Mouse (Mus musculus): ENCODE measurements at regions not wholly inside any gene's neighbourhood (a gene's known extent, or its start where the extent isn't known, plus 50 kb on each side); places are given as distances from the start of the nearest gene placed in this dataset.

- DNase-seq = no peak
- TF ChIP-seq CTCF (IDR thresholded peaks at IDR 0.05) (peak; percentile 11), EP300 (IDR thresholded peaks at IDR 0.05; ENCODE audit: insufficient read depth, low read depth, low read length) (no peak)
- Histone ChIP-seq H3K27ac (no peak overlapping the region), H3K9ac (ENCODE audit: low read depth, low read length) (no peak overlapping the region), H3K4me3 (no peak overlapping the region), H3K4me1 (ENCODE audit: control insufficient read depth, insufficient read depth, low read length) (peaks cover 1% of the 10 kb centered on the region; the same call in 1 of the 2 replicates), H3K27me3 (ENCODE audit: control insufficient read depth, insufficient read depth, low read length) (no peaks in the 10 kb centered on the region), H3K36me3 (ENCODE audit: control insufficient read depth, insufficient read depth, low read length) (no peaks in the 10 kb centered on the region), H3K79me2 (replicated peaks; ENCODE audit: control insufficient read depth, insufficient read depth, low read length) (no peaks in the 10 kb centered on the region)
- intact Hi-C loops (cut with DNase I) = loop anchor here (5.0 kb wide), 2 partner anchors 100 to 1195 kb away; no protein-coding TSS in a partner anchor
- 69% methylated on average over 8 of the region's 8 CpGs for WGBS
Observed at GRCm38 (mm10) chr4:106227428-106227827, 88.6 kb upstream of the Usp24 start.

GRCm38 (mm10) chr4:106228534-106228933 lies 87.5 kb upstream of the Usp24 start:
- 38% methylated on average over 9 of the region's 9 CpGs for WGBS
- DNase-seq = peak; percentile 67 to 80
- Histone ChIP-seq H3K4me3 (no peak overlapping the region), H3K4me1 (ENCODE audit: control insufficient read depth, insufficient read depth, low read length) (peaks cover 1% of the 10 kb centered on the region; the same call in 1 of the 2 replicates), H3K27me3 (ENCODE audit: control insufficient read depth, insufficient read depth, low read length) (no peaks in the 10 kb centered on the region), H3K79me2 (replicated peaks; ENCODE audit: control insufficient read depth, insufficient read depth, low read length) (no peaks in the 10 kb centered on the region), H3K9ac (ENCODE audit: low read depth, low read length) (no peak overlapping the region), H3K27ac (no peak overlapping the region), H3K36me3 (ENCODE audit: control insufficient read depth, insufficient read depth, low read length) (no peaks in the 10 kb centered on the region)
- peak; percentile 92 for TF ChIP-seq CTCF (IDR thresholded peaks at IDR 0.05)
- no peak for TF ChIP-seq POLR2A (IDR thresholded peaks at IDR 0.05; ENCODE audit: insufficient read depth, low read depth, low read length)
- peak; percentile 90 for TF ChIP-seq EP300 (IDR thresholded peaks at IDR 0.05; ENCODE audit: insufficient read depth, low read depth, low read length)
- intact Hi-C loops (cut with DNase I) = loop anchor here (1.0 to 5.0 kb wide), 3 partner anchors 101 to 1196 kb away; no protein-coding TSS in a partner anchor

- TF ChIP-seq EP300 (IDR thresholded peaks at IDR 0.05; ENCODE audit: insufficient read depth, low read depth, low read length) (no peak), CTCF (IDR thresholded peaks at IDR 0.05) (no peak), POLR2A (IDR thresholded peaks at IDR 0.05; ENCODE audit: insufficient read depth, low read depth, low read length) (no peak)
- no peak overlapping the region for H3K9ac ChIP-seq (ENCODE audit: low read depth, low read length)
Observed at GRCm38 (mm10) chr4:106229526-106229925, 86.5 kb upstream of the Usp24 start.

GRCm38 (mm10) chr4:106232499-106232970 lies 83.5 kb upstream of the Usp24 start:
- TF ChIP-seq EP300 (IDR thresholded peaks at IDR 0.05; ENCODE audit: insufficient read depth, low read depth, low read length) (no peak), CTCF (IDR thresholded peaks at IDR 0.05) (no peak), POLR2A (IDR thresholded peaks at IDR 0.05; ENCODE audit: insufficient read depth, low read depth, low read length) (no peak)
- Histone ChIP-seq H3K79me2 (replicated peaks; ENCODE audit: control insufficient read depth, insufficient read depth, low read length) (no peaks in the 10 kb centered on the region), H3K27ac (peak overlapping the region; percentile 43; the same call in 1 of the 2 replicates), H3K27me3 (ENCODE audit: control insufficient read depth, insufficient read depth, low read length) (no peaks in the 10 kb centered on the region), H3K4me3 (no peak overlapping the region), H3K4me1 (ENCODE audit: control insufficient read depth, insufficient read depth, low read length) (no peaks in the 10 kb centered on the region), H3K9ac (ENCODE audit: low read depth, low read length) (no peak overlapping the region), H3K36me3 (ENCODE audit: control insufficient read depth, insufficient read depth, low read length) (no peaks in the 10 kb centered on the region)
- peak; percentile 37 for DNase-seq
- 19% methylated on average over 9 of the region's 9 CpGs for WGBS
- intact Hi-C loops (cut with DNase I) = no loop called here

More at GRCm38 (mm10) chr4:106229526-106229925, 86.5 kb upstream of the Usp24 start:
- Histone ChIP-seq H3K27ac (no peak overlapping the region), H3K4me3 (no peak overlapping the region), H3K36me3 (ENCODE audit: control insufficient read depth, insufficient read depth, low read length) (no peaks in the 10 kb centered on the region), H3K79me2 (replicated peaks; ENCODE audit: control insufficient read depth, insufficient read depth, low read length) (no peaks in the 10 kb centered on the region), H3K27me3 (ENCODE audit: control insufficient read depth, insufficient read depth, low read length) (no peaks in the 10 kb centered on the region), H3K4me1 (ENCODE audit: control insufficient read depth, insufficient read depth, low read length) (peaks cover 1% of the 10 kb centered on the region; the same call in 1 of the 2 replicates)
- WGBS = 74% methylated on average over 3 of the region's 3 CpGs
- intact Hi-C loops (cut with DNase I) = loop anchor here (5.0 kb wide), 2 partner anchors 102 to 1197 kb away; no protein-coding TSS in a partner anchor
- no peak for DNase-seq

GRCm38 (mm10) chr4:106244384-106244819 lies 71.6 kb upstream of the Usp24 start:
- H3K27ac ChIP-seq = no peak overlapping the region
- no peaks in the 10 kb centered on the region for H3K36me3 ChIP-seq (ENCODE audit: control insufficient read depth, insufficient read depth, low read length)
- 93% methylated on average over 14 of the region's 14 CpGs for WGBS
- intact Hi-C loops (cut with DNase I) = no loop called here
- H3K9ac ChIP-seq (ENCODE audit: low read depth, low read length) = no peak overlapping the region
- no peaks in the 10 kb centered on the region for H3K27me3 ChIP-seq (ENCODE audit: control insufficient read depth, insufficient read depth, low read length)
- H3K4me3 ChIP-seq = no peak overlapping the region
- H3K79me2 ChIP-seq (replicated peaks; ENCODE audit: control insufficient read depth, insufficient read depth, low read length) = no peaks in the 10 kb centered on the region
- DNase-seq = no peak
- TF ChIP-seq EP300 (IDR thresholded peaks at IDR 0.05; ENCODE audit: insufficient read depth, low read depth, low read length) = no peak
- TF ChIP-seq CTCF (IDR thresholded peaks at IDR 0.05) = no peak
- no peak for TF ChIP-seq POLR2A (IDR thresholded peaks at IDR 0.05; ENCODE audit: insufficient read depth, low read depth, low read length)
- no peaks in the 10 kb centered on the region for H3K4me1 ChIP-seq (ENCODE audit: control insufficient read depth, insufficient read depth, low read length)

- no peak for DNase-seq
- no peak overlapping the region for H3K27ac ChIP-seq
- no peak for TF ChIP-seq CTCF (IDR thresholded peaks at IDR 0.05)
- TF ChIP-seq POLR2A (IDR thresholded peaks at IDR 0.05; ENCODE audit: insufficient read depth, low read depth, low read length) = no peak
- TF ChIP-seq EP300 (IDR thresholded peaks at IDR 0.05; ENCODE audit: insufficient read depth, low read depth, low read length) = no peak
- no peaks in the 10 kb centered on the region for H3K4me1 ChIP-seq (ENCODE audit: control insufficient read depth, insufficient read depth, low read length)
- no peaks in the 10 kb centered on the region for H3K79me2 ChIP-seq (replicated peaks; ENCODE audit: control insufficient read depth, insufficient read depth, low read length)
- H3K36me3 ChIP-seq (ENCODE audit: control insufficient read depth, insufficient read depth, low read length) = no peaks in the 10 kb centered on the region
- no peaks in the 10 kb centered on the region for H3K27me3 ChIP-seq (ENCODE audit: control insufficient read depth, insufficient read depth, low read length)
- H3K4me3 ChIP-seq = no peak overlapping the region
- intact Hi-C loops (cut with DNase I) = no loop called here
- 83% methylated on average over 9 of the region's 9 CpGs for WGBS
- no peak overlapping the region for H3K9ac ChIP-seq (ENCODE audit: low read depth, low read length)
Observed at GRCm38 (mm10) chr4:106244826-106245510, 71.0 kb upstream of the Usp24 start.
